Mouse (Mus musculus) urinary bladder, postnatal 36 days (tissue): ENCODE data around the gene Scn4b.

Experiments used
- DNase-seq, 2 experiments: peaks; one replicate each; pipeline ENCODE4 v3.0.0; 2022; ENCODE audit warnings: low spot score in 2 of 2, mixed read lengths in 1 of 2

Gene Scn4b

GRCm38 (mm10) chr9:45125211-45125610 lies 13.0 kb upstream of the Scn4b start:
- no peak for DNase-seq

DNA sequence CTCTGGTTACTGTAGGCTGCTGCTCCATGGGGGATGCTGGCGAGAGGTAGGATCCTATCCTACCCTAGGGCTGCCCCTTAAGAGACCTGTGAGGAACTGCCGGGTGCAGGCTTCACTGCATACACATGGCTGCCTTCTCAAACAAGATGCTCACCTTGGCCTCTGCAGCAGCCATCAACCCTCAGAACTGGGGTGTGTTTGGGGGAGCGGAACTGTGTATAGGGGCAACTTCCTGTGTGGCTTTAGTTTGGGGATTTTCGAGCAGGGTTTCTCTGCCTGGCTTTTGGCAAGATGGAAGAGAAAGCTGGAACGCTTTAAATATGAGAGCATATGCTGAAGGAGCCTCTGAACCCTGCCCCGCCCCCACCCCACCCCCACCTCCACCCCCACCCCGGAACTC lies 11.3 kb upstream of the Scn4b start:
- DNase-seq = no peak

DNA sequence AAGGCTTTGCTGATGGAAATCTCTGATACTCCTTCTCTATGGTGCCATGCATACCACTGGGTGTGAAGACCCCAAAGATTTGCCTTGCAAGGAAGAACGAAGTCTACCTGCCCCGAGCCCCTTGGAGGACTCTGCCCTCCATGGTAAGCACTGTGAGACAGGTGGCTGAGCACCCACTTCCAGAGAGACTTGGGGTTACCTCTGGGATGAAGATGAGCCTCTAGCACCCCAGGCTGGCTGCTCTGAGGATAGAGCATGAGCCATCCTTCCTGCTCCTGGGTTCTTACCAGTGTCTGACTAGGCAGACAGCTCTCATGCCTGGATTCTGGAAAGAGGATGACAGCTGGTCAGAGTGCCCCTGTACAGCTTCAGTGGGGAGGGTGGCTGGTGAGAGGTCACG lies 8.1 kb upstream of the Scn4b start:
- DNase-seq = no peak

DNA sequence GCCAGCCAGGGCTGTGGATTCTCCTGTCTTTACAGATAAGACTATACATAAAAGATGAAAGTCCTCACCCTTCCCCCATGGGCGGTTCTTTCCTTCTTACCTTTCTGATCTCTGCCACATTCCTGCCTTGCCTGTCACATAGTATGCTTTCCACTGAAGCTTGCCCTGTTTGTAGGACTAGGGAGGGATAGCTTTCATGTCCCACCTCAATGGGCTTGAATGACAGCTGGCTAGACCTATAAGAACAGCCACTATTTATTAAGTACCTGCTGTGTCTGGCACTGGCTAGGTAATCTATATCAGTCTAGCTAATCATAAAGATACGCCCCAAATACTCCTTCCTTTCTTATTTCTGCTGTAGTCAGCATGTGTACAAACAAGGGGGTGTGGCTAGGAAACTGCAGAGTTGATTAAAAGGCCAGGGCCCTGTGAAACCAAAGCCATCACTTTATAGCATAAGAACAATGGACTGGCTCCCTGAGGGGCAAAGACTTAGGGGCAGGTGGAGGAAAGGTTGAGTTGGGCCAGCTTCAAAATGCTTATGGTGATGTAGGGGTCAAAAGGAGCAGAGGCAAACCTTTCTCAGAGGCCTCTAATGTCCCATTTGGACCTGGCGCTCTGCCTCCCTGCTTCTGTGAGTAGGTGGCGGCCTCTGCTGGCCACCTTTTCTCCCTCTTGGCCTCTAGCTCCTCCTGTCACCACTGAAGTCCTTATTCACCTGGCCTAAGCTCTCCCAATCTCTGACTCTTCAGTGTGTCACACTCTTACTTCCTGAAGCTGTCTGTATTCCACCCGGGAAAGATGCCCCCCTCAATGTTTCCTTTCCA lies 4.5 kb upstream of the Scn4b start:
- DNase-seq = peak; percentile 55 to 68

- DNase-seq = no peak
Measured at GRCm38 (mm10) chr9:45136442-45137169, 1.6 kb upstream of the Scn4b start.

GRCm38 (mm10) chr9:45139082-45139481 lies 887 bp downstream of the Scn4b start:
- no peak for DNase-seq

DNA sequence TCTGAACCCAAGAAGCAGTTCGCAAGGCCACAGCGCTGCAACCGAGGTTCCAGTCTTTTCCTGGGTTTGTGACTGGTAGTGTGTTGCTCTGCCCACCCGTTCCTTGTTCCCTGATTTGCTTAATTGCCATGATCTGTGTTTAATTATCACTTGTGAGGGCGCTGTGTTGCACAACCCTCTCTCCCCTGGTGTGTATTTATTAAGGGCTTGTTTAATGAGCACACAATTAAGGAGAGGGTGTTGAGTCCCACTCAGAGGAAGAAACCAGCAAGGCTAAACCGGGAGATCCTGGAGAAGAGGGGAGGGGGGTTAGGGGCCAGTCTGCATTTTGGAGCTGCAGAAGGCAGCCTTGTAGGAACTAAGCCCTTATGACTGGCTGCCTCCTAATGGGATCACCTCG lies 2.8 kb downstream of the Scn4b start:
- DNase-seq = no peak

DNA sequence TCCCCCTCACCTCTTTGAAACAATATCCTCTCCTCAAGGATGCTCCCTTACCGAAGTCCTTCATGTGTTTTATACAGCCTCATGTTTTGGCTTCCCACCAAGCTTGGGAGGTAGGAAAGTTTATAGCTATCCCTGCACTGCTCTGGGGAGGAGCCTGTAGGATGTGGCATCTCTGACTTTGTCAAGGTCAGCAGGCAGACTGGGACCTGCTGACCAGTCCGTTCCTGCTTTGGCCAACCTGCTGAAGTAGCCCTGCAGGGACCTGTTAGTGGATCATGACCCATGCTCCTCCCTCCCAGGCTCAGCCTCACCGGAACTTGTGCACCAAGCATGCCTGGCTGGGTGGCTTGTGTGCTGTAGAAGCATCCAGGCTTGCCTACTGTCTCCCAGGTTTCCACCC lies 4.5 kb downstream of the Scn4b start:
- DNase-seq = no peak

DNA sequence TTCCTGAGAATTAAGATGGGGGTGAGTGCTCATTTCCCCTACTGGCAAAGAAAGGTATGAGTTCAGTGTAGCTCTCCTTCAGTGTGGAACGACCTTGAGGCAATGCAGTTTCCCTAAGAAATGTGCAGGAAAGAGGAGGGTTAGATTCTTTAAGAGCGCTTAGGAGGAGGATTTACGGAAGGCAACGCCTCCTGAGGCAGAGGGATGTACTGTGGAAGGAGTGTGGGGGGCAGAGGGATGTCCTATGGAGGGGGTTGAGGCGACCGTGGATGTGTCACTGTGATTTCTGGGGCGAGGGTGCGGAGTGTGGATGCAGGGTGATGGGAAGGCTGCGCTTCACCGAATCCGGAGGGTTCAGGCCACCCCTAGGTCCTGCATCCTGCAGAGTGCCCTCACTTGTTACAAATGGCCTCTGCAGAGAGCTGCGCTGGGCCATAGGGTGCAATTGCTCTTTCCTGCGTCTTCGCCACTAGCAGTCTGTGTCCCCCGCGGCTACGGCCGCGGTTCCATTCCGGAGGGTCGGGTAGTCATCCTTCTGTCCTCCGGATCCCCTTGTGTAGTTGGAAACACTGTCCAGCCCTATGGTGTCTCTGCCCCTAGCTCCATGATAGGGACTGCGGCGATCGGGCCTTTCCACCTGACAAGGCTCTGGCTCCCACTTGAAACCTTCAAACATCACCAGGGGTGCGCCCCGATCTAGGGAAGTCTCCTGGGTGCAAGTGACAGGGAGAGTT lies 7.5 kb downstream of the Scn4b start:
- DNase-seq = no peak

DNA sequence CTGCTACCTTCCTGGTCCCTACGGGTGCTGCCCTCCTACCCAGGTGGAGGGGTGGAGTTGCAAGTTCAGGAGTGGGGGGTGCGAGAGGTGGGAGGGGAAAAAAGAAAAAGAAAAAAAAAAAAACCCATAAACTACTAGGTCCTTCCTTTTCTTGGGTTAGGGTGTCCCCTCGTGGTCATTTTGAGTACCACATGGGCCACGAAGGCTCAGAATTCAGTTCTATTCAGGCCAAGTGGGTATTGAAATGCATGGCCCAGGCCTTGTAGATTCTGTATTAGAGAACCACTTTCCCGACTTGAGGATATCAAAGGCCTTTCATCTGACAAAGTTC lies 8.0 kb downstream of the Scn4b start:
- peak; percentile 55 to 66 for DNase-seq

DNA sequence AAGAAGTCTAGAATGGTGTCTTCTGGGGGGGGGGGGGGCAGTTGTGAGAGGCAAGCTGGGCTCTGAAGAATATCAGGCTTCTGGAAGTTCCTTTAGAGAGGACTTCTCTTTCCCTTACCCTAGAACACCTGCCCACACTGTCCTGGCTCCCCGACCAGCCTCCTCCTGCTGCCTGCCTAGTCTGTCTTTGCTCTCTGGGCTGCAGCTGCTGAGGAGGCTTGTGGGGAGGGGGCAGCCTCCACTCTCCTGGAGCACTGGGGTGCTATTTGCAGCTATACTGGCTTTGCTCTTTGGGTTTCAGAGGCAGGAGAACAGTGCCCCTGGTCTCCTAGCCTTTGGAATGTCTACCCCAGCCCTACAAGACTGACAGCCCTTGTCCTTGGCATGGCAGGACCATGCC lies 12.7 kb downstream of the Scn4b start:
- DNase-seq = no peak

DNA sequence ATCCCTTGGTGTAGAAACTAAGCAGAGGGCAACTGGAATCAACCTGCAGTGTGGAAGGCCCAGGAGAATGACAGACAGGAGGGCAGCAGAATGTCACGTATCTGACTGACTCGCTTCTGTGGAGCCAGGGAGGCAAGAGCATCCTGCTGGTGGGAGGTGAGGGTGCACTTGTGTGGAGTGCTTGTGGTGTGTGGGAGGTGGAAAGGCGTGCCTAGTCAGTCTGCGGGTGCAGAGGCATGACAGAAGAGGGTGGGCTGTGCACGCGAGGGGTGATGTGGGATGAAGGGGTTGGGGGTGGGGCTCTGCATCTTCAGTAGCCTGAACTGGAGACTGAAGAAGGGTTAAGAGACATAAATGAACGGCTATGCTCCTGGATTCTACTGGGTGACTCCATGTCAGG lies 15.2 kb downstream of the Scn4b start:
- DNase-seq = no peak

GRCm38 (mm10) chr9:45167903-45168302 lies 29.7 kb downstream of the Scn4b start:
- no peak for DNase-seq

- no peak for DNase-seq
Measured at GRCm38 (mm10) chr9:45170150-45170549, 32.0 kb downstream of the Scn4b start.

- no peak for DNase-seq
Measured at GRCm38 (mm10) chr9:45171073-45171610, 32.9 kb downstream of the Scn4b start.

DNA sequence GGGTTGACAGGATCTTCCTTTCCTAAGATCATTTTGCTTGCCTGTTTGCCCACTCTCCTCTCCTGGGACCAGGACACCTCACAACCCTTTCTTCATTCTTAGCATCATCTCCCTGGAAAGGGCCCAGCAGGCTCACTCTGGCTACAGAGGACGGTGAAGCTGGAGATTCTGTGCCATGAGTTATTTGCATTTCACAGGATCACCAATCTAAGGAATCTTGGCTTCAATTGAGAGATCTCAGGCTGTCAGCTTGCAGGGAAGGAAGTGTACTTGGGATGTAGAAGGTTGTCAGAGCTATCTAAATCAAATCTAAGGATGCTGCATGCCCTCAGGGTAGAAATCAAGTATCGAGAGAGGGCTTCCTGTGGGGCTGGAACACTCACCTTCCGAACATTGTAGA lies 35.3 kb downstream of the Scn4b start:
- DNase-seq = no peak

GRCm38 (mm10) chr9:45179282-45179681 lies 41.1 kb downstream of the Scn4b start:
- no peak for DNase-seq

- DNase-seq = no peak
Measured at GRCm38 (mm10) chr9:45181770-45182169, 43.6 kb downstream of the Scn4b start, which contains the start of gene BC049352. TSS of gene BC049352 (plus strand) at chr9:45182007.

- no peak for DNase-seq
Measured at GRCm38 (mm10) chr9:45182521-45182920, 44.3 kb downstream of the Scn4b start.

GRCm38 (mm10) chr9:45183266-45183665 lies 45.1 kb downstream of the Scn4b start:
- no peak for DNase-seq

- no peak for DNase-seq
Measured at GRCm38 (mm10) chr9:45185250-45185649, 47.1 kb downstream of the Scn4b start.
